Mouse (Mus musculus) kidney, postnatal 0 days (tissue): ENCODE measurements around the gene Gm19684. TPM values are rescaled to one million over a fixed set of nuclear protein-coding genes. Genes with fewer than 3 reads are reported as not detected.
"Not testable (repeated sequence)": the region's sequence is repeated elsewhere in the genome, so short reads cannot be mapped to it uniquely, and the experiment has no call there.

Experiments
- ATAC-seq: fragments of 200-750 bp; cut with Nextera tagmentation; replicated peaks from 2 replicates; pipeline ENCODE4 v1.8.0; 2017; ENCODE audit warnings: low read depth, moderate number of reproducible peaks, moderate TSS enrichment, moderate library complexity; ENCODE audit not compliant: low FRiP score
- DNase-seq: peaks from one replicate; pipeline ENCODE4 v3.0.0-alpha.2; 2016; ENCODE audit warnings: low spot score
- H3K27ac ChIP-seq: fragments of 300-500 bp; sonication (generic); 2 replicates; pipeline ENCODE4 v1.5.1; 2014; ENCODE audit warnings: mild to moderate bottlenecking
- H3K27me3 ChIP-seq: fragments of 300-500 bp; sonication (generic); 2 replicates; pipeline ENCODE4 v1.6.1; 2014; ENCODE audit warnings: low read length, mixed read lengths; ENCODE audit not compliant: insufficient read depth
- H3K36me3 ChIP-seq: fragments of 300-500 bp; sonication (generic); 2 replicates; pipeline ENCODE4 v1.6.1; 2014; ENCODE audit warnings: low read length, mixed read lengths; ENCODE audit not compliant: insufficient read depth
- H3K4me1 ChIP-seq: fragments of 300-500 bp; sonication (generic); replicated peaks from 2 replicates; pipeline ENCODE4 v1.6.1; 2014; ENCODE audit warnings: antibody characterized with exemption, low read length, mixed read lengths; ENCODE audit not compliant: insufficient read depth
- H3K4me2 ChIP-seq: fragments of 300-500 bp; sonication (generic); 2 replicates; pipeline ENCODE4 v1.6.1; 2014; ENCODE audit warnings: mild to moderate bottlenecking, low read length, moderate library complexity, mixed read lengths
- H3K4me3 ChIP-seq: fragments of 300-500 bp; sonication (generic); replicated peaks from 2 replicates; pipeline ENCODE4 v1.5.1; 2014; ENCODE audit warnings: low read depth, low read length
- H3K9ac ChIP-seq: fragments of 300-500 bp; sonication (generic); 2 replicates; pipeline ENCODE4 v1.6.1; 2014; ENCODE audit warnings: low read depth, low read length
- H3K9me3 ChIP-seq: fragments of 300-500 bp; sonication (generic); replicated peaks from 2 replicates; pipeline ENCODE4 v1.6.1; 2016; ENCODE audit warnings: low read length, inconsistent platforms, mixed read lengths
- CTCF ChIP-seq: IDR thresholded peaks from 2 replicates; pipeline ENCODE4 v1.5.1; 2016; ENCODE audit warnings: antibody characterized with exemption, low read depth, mild to moderate bottlenecking, moderate library complexity
- WGBS: fragments of 180-500 bp; shearing (Covaris S2); extraction: QIAGEN DNeasy Blood & Tissue Kit; methylation state at CpG from one replicate; pipeline ENCODE4 v1.1.7; 2014; 5-methylcytosine and 5-hydroxymethylcytosine counted together
- polyA plus RNA-seq: library from polyadenylated mRNA; unstranded; fragments of >200 nt; fragmentation: Nextera tagmentation; extraction: Ambion mirVana; gene quantifications from 2 replicates; pipeline ENCODE4 v1.2.1, GENCODE M21; 2015

The Gm19684 gene
- polyA plus RNA-seq, 1 experiment from 2014 or later: not detected

GRCm38 (mm10) chr17:36113979-36114593, 7.4 kb upstream of the Gm19684 start:
- WGBS: 18% methylated on average over 6 of the region's 6 CpGs
- peak; percentile 54; the same call in 1 of the 2 replicates for ATAC-seq
- H3K9ac ChIP-seq, H3K4me2 ChIP-seq, H3K27ac ChIP-seq, H3K4me3 ChIP-seq, H3K27me3 ChIP-seq, H3K36me3 ChIP-seq, H3K4me1 ChIP-seq, H3K9me3 ChIP-seq: not testable (repeated sequence)
- peak; percentile 65 for DNase-seq
- TF ChIP-seq CTCF: peak; percentile 69

- H3K9ac ChIP-seq, H3K27ac ChIP-seq, H3K4me3 ChIP-seq, DNase-seq, H3K36me3 ChIP-seq, H3K9me3 ChIP-seq, ATAC-seq, H3K4me1 ChIP-seq, H3K27me3 ChIP-seq, H3K4me2 ChIP-seq: not testable (repeated sequence)
- 28% methylated on average over 3 of the region's 3 CpGs for WGBS
These were observed 4.9 kb upstream of the Gm19684 start for GRCm38 (mm10) chr17:36116545-36116944.

DNA sequence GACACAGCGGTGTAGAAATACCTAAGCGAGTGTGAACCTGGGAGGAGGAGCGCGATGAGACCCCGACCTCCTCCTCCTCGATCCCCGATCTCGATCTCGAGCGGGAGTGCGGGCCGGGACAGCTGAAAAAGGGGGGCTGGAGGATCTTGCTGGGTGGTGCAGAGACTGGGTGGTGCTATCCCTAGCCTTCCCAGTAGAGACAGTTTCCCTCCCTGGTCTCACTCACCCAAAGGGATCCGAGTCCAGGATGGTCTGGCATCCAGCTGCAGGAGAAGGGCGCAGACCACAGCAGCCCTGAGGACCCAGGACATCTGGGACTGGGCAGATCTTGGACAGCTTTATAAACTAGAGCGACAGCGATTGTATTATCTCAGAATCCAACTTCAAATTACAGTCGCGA, 639 bp upstream of the Gm19684 start:
- not testable (repeated sequence) for H3K27me3 ChIP-seq, DNase-seq, H3K36me3 ChIP-seq, H3K9me3 ChIP-seq, H3K4me1 ChIP-seq, H3K9ac ChIP-seq, H3K27ac ChIP-seq
- WGBS: 25% methylated on average over 14 of the region's 18 CpGs
- H3K4me3 ChIP-seq: peak overlapping the region; percentile 13; the same call in 1 of the 2 replicates
- ATAC-seq: peak; percentile 77
- peak overlapping the region; percentile 46 for H3K4me2 ChIP-seq

GRCm38 (mm10) chr17:36124111-36124510, 2.6 kb downstream of the Gm19684 start:
- WGBS: 66% methylated on average over 3 of the region's 3 CpGs
- ATAC-seq, H3K9me3 ChIP-seq, H3K27me3 ChIP-seq, H3K4me1 ChIP-seq, H3K27ac ChIP-seq, H3K4me2 ChIP-seq, H3K36me3 ChIP-seq, H3K4me3 ChIP-seq, DNase-seq, H3K9ac ChIP-seq: not testable (repeated sequence)

- WGBS: 56% methylated on average over 10 of the region's 13 CpGs
- not testable (repeated sequence) for H3K36me3 ChIP-seq, H3K9me3 ChIP-seq
These were observed 7.0 kb downstream of the Gm19684 start for GRCm38 (mm10) chr17:36128525-36128924.

DNA sequence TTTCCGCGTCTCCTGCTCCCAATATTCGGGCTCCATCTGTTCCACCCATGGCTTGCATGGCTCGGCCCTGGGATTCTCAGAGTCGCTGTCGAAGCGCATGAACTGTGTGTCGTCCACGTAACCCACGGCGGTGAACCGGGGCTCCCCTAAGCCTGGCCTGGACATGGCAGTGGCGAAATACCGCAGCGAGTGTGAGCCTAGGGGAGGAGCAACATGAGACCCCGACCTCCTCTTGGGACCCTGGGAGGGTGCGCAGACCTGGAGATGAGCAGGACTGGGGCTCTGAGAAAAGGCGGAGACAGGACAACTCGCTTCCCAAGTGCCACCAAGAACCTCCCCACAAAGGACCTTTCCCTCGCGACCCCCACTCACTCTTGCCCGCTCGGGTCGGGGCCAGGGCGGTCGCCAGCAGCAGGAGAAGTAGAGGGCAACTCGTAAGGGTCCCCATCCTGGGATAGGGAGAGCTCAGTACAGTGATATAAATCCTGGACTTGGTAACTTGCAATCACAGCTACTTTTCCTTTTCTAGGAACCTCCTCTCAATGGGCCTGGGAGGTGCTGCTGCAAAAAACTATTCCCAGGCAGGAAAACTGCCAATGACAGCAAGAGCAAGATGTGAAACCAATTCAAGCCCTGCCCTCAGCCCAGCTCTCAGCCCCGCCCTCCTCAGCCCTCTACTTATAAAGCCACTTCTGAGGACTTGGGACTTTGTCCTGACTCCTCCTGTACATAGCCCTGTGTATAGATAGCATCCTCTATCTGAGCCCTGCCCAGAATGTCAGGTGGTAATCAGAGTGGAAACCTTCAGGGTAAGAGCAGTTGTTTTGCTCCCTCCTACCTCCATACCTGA, 7.7 kb downstream of the Gm19684 start, which contains the start of gene Gm7030:
Gene Gm7030 (minus strand): TSS at position 458 of the 850 bp plus-strand sequence.
- H3K4me1 ChIP-seq, H3K27me3 ChIP-seq, H3K4me3 ChIP-seq, DNase-seq, H3K9me3 ChIP-seq, H3K27ac ChIP-seq, H3K9ac ChIP-seq, ATAC-seq, H3K36me3 ChIP-seq, H3K4me2 ChIP-seq: not testable (repeated sequence)
- 16% methylated on average over 24 of the region's 28 CpGs for WGBS

More at GRCm38 (mm10) chr17:36128525-36128924, 7.0 kb downstream of the Gm19684 start:
- H3K4me3 ChIP-seq, ATAC-seq, DNase-seq, H3K27me3 ChIP-seq, H3K4me1 ChIP-seq, H3K27ac ChIP-seq, H3K4me2 ChIP-seq, H3K9ac ChIP-seq: not testable (repeated sequence)
